Mouse (Mus musculus): ENCODE measurements around the gene Fah. TPM values are rescaled to one million over a fixed set of nuclear protein-coding genes. Genes with fewer than 3 reads are reported as not detected.

The Fah gene
- 6.4 and 7.3 TPM in 2 replicates for total RNA-seq (2014; fragmentation: Nextera tagmentation)
- 1.7 and 2.4 TPM in 2 replicates for total RNA-seq (2017)
- 1.1 and 1.4 TPM in 2 replicates for polyA plus RNA-seq (2012)

DNA sequence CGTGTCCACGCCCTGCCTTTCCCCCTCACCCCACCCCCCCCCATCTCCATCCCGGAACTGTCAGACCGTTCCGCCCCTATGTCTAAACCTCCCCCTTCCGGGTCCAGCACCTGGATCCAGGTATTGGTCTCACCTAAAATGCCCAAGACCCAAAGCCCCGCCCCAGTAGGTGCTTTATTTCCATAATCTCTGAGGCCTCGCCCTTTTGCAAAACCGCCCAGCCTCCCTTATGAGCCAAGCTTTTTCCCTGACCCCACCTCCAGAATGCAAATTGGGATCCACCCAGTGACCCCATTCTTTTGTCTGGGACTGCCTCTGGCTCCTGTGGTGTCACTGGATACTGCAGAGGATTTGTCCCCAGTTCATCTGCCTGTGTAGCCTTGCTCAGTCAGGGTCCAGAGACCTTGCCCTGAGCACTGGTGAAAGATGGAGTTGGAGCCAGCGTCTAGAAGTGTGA, at the start of gene Fah:
Fah (minus strand) TSS at position 430 of the 457 bp plus-strand sequence.
- H3K36me3 ChIP-seq (replicated peaks), result peaks cover 3% of the 10 kb centered on the region
- H3K4me1 ChIP-seq (ENCODE audit: insufficient read depth, low read depth, low read length), result peaks cover 27% of the 10 kb centered on the region
- H3K27me3 ChIP-seq (ENCODE audit: insufficient read depth, low read length), result no peaks in the 10 kb centered on the region
- TF ChIP-seq POLR2AphosphoS5 (IDR thresholded peaks at IDR 0.05; ENCODE audit: insufficient replicate concordance, low read depth, low read length) (no peak), GATA2 (IDR thresholded peaks at IDR 0.05; ENCODE audit: borderline replicate concordance, low read depth, low read length) (no peak), CTCF (IDR thresholded peaks at IDR 0.05; ENCODE audit: low read depth, low read length) (no peak), TAL1 (conservative IDR thresholded peaks at IDR 0.05; ENCODE audit: low read depth, low read length) (no peak), GATA1 (IDR thresholded peaks at IDR 0.05; ENCODE audit: borderline replicate concordance, low read length) (no peak)
- H3K4me3 ChIP-seq (ENCODE audit: low read depth, low read length), result peak within 1 kb of the TSS; percentile 72
- ATAC-seq (ENCODE audit: extremely low read depth, insufficient number of reproducible peaks, low FRiP score, poor library complexity, severe bottlenecking), result 0 out of 2 replicates have a peak, but pooled peaks have one; percentile 6
- no peaks in the 10 kb centered on the region for H3K9me3 ChIP-seq (replicated peaks)
- DNase-seq (ENCODE audit: low spot score), result no peak

GRCm38 (mm10) chr7:84652740-84653139, 46.2 kb upstream of the Fah start:
- no peak overlapping the region for H3K4me3 ChIP-seq (ENCODE audit: low read depth, low read length)
- TF ChIP-seq TAL1 (conservative IDR thresholded peaks at IDR 0.05; ENCODE audit: low read depth, low read length) (no peak), GATA1 (IDR thresholded peaks at IDR 0.05; ENCODE audit: borderline replicate concordance, low read length) (no peak), GATA2 (IDR thresholded peaks at IDR 0.05; ENCODE audit: borderline replicate concordance, low read depth, low read length) (no peak), CTCF (IDR thresholded peaks at IDR 0.05; ENCODE audit: low read depth, low read length) (no peak), POLR2AphosphoS5 (IDR thresholded peaks at IDR 0.05; ENCODE audit: insufficient replicate concordance, low read depth, low read length) (no peak)
- ATAC-seq (ENCODE audit: extremely low read depth, insufficient number of reproducible peaks, low FRiP score, poor library complexity, severe bottlenecking), result no peak
- DNase-seq (ENCODE audit: low spot score), result no peak
- peaks cover 51% of the 10 kb centered on the region for H3K4me1 ChIP-seq (ENCODE audit: insufficient read depth, low read depth, low read length)
- no peaks in the 10 kb centered on the region for H3K27me3 ChIP-seq (ENCODE audit: insufficient read depth, low read length)
- peaks cover 18% of the 10 kb centered on the region for H3K36me3 ChIP-seq (replicated peaks)
- no peaks in the 10 kb centered on the region for H3K9me3 ChIP-seq (replicated peaks)

DNA sequence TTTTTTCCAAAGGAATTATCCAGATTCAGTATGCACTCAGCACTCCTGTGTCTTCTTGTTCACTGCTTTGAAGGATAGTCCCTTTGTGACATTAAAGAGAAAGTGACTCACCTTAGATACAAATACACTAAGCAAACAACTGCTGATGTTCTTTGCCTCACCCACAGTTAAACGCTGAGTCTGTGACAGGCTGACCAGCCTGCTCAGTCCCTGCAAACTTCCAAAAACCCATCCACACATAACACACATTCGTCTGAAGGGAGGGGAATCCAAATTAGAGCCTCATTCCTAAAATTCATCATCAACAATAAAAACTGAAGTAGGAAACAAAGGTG, 45.4 kb upstream of the Fah start:
- H3K27me3 ChIP-seq (ENCODE audit: insufficient read depth, low read length), result no peaks in the 10 kb centered on the region
- TF ChIP-seq TAL1 (conservative IDR thresholded peaks at IDR 0.05; ENCODE audit: low read depth, low read length), result no peak
- no peak for TF ChIP-seq POLR2AphosphoS5 (IDR thresholded peaks at IDR 0.05; ENCODE audit: insufficient replicate concordance, low read depth, low read length)
- no peak for TF ChIP-seq CTCF (IDR thresholded peaks at IDR 0.05; ENCODE audit: low read depth, low read length)
- no peak for TF ChIP-seq GATA1 (IDR thresholded peaks at IDR 0.05; ENCODE audit: borderline replicate concordance, low read length)
- TF ChIP-seq GATA2 (IDR thresholded peaks at IDR 0.05; ENCODE audit: borderline replicate concordance, low read depth, low read length), result no peak
- H3K4me1 ChIP-seq (ENCODE audit: insufficient read depth, low read depth, low read length), result peaks cover 51% of the 10 kb centered on the region
- DNase-seq (ENCODE audit: low spot score) (no peak), ATAC-seq (ENCODE audit: extremely low read depth, insufficient number of reproducible peaks, low FRiP score, poor library complexity, severe bottlenecking) (no peak)
- H3K9me3 ChIP-seq (replicated peaks), result no peaks in the 10 kb centered on the region
- H3K4me3 ChIP-seq (ENCODE audit: low read depth, low read length), result no peak overlapping the region
- H3K36me3 ChIP-seq (replicated peaks), result peaks cover 20% of the 10 kb centered on the region

DNA sequence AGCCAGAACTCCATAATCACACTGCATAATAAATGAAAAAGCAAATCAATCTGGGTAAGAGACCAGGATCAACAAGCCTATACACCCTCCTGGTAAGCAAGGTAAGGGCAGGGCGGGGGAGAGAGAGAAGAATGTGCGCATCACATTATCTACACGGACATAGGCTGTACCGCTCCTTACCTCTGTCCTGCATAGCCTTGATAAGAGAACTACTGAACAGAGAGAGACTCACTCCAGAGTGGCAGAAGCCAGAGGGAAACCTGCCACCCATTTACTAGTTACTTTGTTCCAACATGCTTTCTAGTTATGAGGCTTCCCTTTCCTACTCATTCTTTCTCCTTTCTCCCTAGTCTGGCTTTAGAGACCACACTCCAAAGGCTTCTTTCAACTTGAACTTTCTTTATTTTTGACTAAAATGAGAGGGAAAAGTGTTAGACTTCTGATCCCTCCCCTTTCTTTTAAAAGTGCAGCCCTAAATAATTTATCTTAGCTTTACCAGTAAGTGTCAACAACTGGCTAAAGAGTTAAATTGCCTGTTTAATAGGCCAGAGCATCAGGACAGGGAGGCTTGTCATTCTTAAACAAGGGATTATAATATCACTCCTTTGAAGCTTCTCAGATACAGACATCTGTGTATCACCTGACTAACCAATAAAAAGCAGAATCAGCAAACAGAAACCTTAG, 44.9 kb upstream of the Fah start:
- Histone ChIP-seq H3K4me3 (ENCODE audit: low read depth, low read length) (no peak overlapping the region; the same call in 1 of the 2 replicates), H3K36me3 (replicated peaks) (peaks cover 20% of the 10 kb centered on the region), H3K4me1 (ENCODE audit: insufficient read depth, low read depth, low read length) (peaks cover 48% of the 10 kb centered on the region), H3K9me3 (replicated peaks) (no peaks in the 10 kb centered on the region), H3K27me3 (ENCODE audit: insufficient read depth, low read length) (no peaks in the 10 kb centered on the region)
- peak; percentile 96 for ATAC-seq (ENCODE audit: extremely low read depth, insufficient number of reproducible peaks, low FRiP score, poor library complexity, severe bottlenecking)
- TF ChIP-seq GATA2 (IDR thresholded peaks at IDR 0.05; ENCODE audit: borderline replicate concordance, low read depth, low read length) (no peak), GATA1 (IDR thresholded peaks at IDR 0.05; ENCODE audit: borderline replicate concordance, low read length) (no peak), TAL1 (conservative IDR thresholded peaks at IDR 0.05; ENCODE audit: low read depth, low read length) (peak; percentile 93), POLR2AphosphoS5 (IDR thresholded peaks at IDR 0.05; ENCODE audit: insufficient replicate concordance, low read depth, low read length) (no peak)
- peak; percentile 8 for DNase-seq (ENCODE audit: low spot score)

DNA sequence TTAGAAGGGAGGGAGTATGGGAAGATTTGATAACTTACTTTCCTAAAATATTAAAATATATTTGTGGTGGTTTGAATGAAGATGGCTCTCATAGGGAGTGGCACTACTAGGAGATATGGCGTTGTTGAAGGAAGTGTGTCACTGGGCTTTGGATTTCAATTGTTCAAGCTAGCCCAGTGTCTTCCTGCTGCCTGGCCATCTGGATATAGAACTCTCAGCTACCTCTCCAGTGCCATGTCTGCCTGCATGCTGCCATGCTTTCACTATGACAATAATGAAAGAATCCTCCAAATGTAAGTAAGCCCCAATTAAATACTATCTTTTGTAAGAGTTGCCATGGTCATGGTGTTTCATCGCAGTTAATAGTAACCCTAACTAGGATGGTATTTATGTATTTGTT, 42.5 kb upstream of the Fah start:
- no peak for DNase-seq (ENCODE audit: low spot score)
- H3K4me1 ChIP-seq (ENCODE audit: insufficient read depth, low read depth, low read length), result peaks cover 34% of the 10 kb centered on the region
- no peak overlapping the region for H3K4me3 ChIP-seq (ENCODE audit: low read depth, low read length)
- no peaks in the 10 kb centered on the region for H3K9me3 ChIP-seq (replicated peaks)
- H3K27me3 ChIP-seq (ENCODE audit: insufficient read depth, low read length), result no peaks in the 10 kb centered on the region
- no peak for TF ChIP-seq TAL1 (conservative IDR thresholded peaks at IDR 0.05; ENCODE audit: low read depth, low read length)
- no peak for TF ChIP-seq GATA2 (IDR thresholded peaks at IDR 0.05; ENCODE audit: borderline replicate concordance, low read depth, low read length)
- TF ChIP-seq CTCF (IDR thresholded peaks at IDR 0.05; ENCODE audit: low read depth, low read length), result no peak
- no peak for TF ChIP-seq POLR2AphosphoS5 (IDR thresholded peaks at IDR 0.05; ENCODE audit: insufficient replicate concordance, low read depth, low read length)
- no peak for TF ChIP-seq GATA1 (IDR thresholded peaks at IDR 0.05; ENCODE audit: borderline replicate concordance, low read length)
- no peak for ATAC-seq (ENCODE audit: extremely low read depth, insufficient number of reproducible peaks, low FRiP score, poor library complexity, severe bottlenecking)
- peaks cover 15% of the 10 kb centered on the region for H3K36me3 ChIP-seq (replicated peaks)

GRCm38 (mm10) chr7:84646256-84646655, 39.7 kb upstream of the Fah start:
- Histone ChIP-seq H3K4me3 (ENCODE audit: low read depth, low read length) (no peak overlapping the region), H3K27me3 (ENCODE audit: insufficient read depth, low read length) (no peaks in the 10 kb centered on the region), H3K4me1 (ENCODE audit: insufficient read depth, low read depth, low read length) (peaks cover 16% of the 10 kb centered on the region), H3K36me3 (replicated peaks) (peaks cover 14% of the 10 kb centered on the region), H3K9me3 (replicated peaks) (no peaks in the 10 kb centered on the region)
- TF ChIP-seq TAL1 (conservative IDR thresholded peaks at IDR 0.05; ENCODE audit: low read depth, low read length), result no peak
- no peak for TF ChIP-seq GATA1 (IDR thresholded peaks at IDR 0.05; ENCODE audit: borderline replicate concordance, low read length)
- TF ChIP-seq GATA2 (IDR thresholded peaks at IDR 0.05; ENCODE audit: borderline replicate concordance, low read depth, low read length), result no peak
- TF ChIP-seq POLR2AphosphoS5 (IDR thresholded peaks at IDR 0.05; ENCODE audit: insufficient replicate concordance, low read depth, low read length), result no peak
- no peak for TF ChIP-seq CTCF (IDR thresholded peaks at IDR 0.05; ENCODE audit: low read depth, low read length)
- ATAC-seq (ENCODE audit: extremely low read depth, insufficient number of reproducible peaks, low FRiP score, poor library complexity, severe bottlenecking), result no peak
- no peak for DNase-seq (ENCODE audit: low spot score)
